Mouse (Mus musculus) gastrocnemius, adult 2 months (tissue): Measurements from ENCODE around the gene Aldoart2. TPM values are rescaled to one million over a fixed set of nuclear protein-coding genes. Genes with fewer than 3 reads are reported as not detected.
"Not testable (repeated sequence)": the region's sequence is repeated elsewhere in the genome, so short reads cannot be mapped to it uniquely, and the experiment has no call there.

ENCODE experiments used
- DNase-seq: peaks from one replicate; pipeline ENCODE4 v3.0.0; 2022
- H3K27ac ChIP-seq: fragments of 200-600 bp; 2 replicates; pipeline ENCODE4 v1.8.1; 2022; ENCODE audit warnings: mild to moderate bottlenecking
- H3K4me3 ChIP-seq: fragments of 200-600 bp; 2 replicates; pipeline ENCODE4 v1.8.1; 2022; ENCODE audit warnings: mild to moderate bottlenecking, moderate library complexity
- CTCF ChIP-seq: fragments of 200-600 bp; IDR thresholded peaks from 2 replicates; pipeline ENCODE4 v1.8.1; 2022; ENCODE audit warnings: antibody characterized with exemption, mild to moderate bottlenecking, moderate library complexity
- intact Hi-C: fragments of 180-260 bp; cut with DNase I; formaldehyde crosslinking; loops from one replicate; pipeline ENCODE4 v1.15.1; 2025
- total RNA-seq, 2 experiments: library from RNA; stranded (reverse); gene quantifications; 2 replicates each; pipeline ENCODE4 v1.2.3; 2021

The Aldoart2 gene
- total RNA-seq, 2 experiments from 2014 or later = 0.28 to 0.38 TPM

DNA sequence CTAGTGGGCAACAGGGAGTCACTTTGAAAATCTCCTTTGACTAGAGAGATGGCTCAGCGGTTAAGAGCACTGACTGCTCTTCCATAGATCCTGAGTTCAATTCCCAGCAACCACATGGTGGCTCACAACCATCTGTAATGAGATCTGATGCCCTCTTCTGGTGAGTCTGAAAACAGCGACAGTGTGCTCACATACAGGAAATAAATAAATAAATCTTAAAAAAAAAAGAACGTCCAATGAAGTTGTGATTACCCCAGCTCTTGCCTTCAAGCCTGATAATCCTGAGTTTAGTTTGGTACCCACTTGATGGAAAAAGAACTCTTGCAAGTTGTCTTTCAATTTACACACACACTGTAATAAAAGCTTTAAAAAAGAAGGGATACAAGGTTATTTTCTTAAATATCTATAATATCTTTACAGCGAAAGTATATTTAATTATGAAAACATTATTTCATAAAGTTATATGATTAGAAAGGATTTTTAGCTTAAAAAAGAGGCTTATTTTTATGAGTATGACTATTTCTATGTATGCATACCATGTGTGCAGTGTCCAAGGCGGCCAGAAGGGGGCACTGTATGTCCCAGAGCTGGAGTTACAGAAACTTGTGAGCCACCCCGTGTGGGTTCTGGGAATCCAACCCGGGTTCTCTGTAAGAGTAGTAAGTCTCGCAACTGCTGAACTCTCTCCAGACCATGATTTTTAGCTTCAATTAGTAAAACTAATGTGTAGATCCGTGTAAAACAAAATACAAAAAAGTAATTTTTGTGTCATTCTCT is 664 bp upstream of the Aldoart2 start:
- intact Hi-C loops = no loop called here
- no peak for DNase-seq
- Histone ChIP-seq H3K27ac (no peak overlapping the region), H3K4me3 (no peak overlapping the region)
- no peak for TF ChIP-seq CTCF

DNA sequence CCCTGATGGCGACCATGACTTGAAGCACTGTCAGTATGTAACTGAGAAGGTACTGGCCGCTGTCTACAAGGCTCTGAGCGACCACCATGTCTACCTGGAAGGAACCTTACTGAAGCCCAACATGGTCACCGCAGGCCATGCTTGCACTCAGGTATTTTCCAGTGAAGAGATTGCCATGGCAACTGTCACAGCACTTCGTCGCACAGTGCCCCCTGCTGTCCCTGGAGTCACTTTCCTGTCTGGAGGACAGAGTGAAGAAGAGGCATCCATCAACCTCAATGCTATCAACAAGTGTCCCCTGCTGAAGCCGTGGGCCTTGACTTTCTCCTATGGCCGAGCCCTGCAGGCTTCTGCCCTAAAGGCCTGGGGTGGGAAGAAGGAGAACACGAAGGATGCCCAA is 828 bp downstream of the Aldoart2 start:
- intact Hi-C loops = no loop called here
- no peak for TF ChIP-seq CTCF
- Histone ChIP-seq H3K4me3 (no peak overlapping the region), H3K27ac (no peak overlapping the region)
- no peak for DNase-seq

DNA sequence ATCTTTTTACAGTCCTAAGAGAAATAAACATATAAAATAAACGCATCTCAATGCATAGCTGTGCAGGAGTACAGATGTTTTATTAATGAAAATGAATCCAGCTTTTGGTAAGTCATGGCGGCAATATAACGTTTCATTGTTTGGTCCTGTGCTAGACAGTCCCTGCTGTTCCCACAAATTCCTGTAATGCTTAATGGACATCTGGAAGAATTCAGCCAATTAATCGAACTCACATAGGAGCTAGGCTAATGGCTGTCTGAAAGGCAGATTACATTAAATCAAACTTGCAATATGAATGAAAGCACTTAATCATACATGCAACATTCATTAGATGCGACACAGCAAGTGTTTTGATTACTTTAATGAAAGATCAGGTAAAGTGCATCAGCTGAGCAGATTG is 1.8 kb downstream of the Aldoart2 start:
- intact Hi-C loops = no loop called here
- no peak for DNase-seq
- TF ChIP-seq CTCF = no peak
- H3K27ac ChIP-seq = no peak overlapping the region
- H3K4me3 ChIP-seq = no peak overlapping the region

DNA sequence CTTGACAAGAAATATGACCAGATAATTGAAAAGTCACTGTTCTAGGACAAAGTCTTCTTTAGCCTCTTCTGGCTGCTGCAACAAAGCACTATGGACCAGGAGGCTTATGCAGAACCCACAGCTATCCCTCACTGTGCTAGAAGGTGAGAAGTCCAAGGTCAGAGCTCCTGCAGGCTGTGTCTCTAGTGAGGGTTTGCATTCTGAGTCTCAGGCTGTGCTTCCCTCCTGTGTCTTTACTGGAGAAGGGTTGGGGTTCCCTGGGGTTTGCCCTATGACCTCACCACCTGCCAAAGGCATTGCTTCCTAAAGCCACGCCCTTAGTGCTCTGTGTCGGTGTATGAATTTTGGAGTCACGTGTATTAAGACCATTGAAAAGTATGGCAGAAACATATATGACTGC is 3.4 kb downstream of the Aldoart2 start:
- no peak overlapping the region for H3K27ac ChIP-seq
- no peak for DNase-seq
- no peak overlapping the region for H3K4me3 ChIP-seq
- no peak for TF ChIP-seq CTCF
- intact Hi-C loops = no loop called here

DNA sequence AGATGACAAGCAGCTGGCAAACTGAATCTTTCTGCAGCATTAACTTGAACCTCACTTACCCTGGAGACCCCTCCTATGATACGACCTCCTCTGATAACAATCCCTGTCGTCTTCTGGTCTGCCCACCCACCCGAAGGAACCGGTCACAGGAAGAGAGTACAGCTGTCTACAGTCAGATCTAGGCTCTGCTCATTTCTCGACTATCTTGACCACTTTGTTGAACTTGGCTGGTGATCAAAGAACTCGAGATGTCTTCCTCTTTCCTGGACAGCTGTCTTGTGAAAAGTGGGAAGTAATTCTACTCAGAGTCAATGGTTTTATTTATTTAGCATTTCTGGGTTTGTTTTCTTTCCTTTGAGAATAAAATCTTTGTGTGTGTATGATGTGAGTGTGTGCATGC is 4.6 kb downstream of the Aldoart2 start:
- TF ChIP-seq CTCF = no peak
- intact Hi-C loops = no loop called here
- DNase-seq = no peak
- Histone ChIP-seq H3K27ac (no peak overlapping the region), H3K4me3 (no peak overlapping the region)

DNA sequence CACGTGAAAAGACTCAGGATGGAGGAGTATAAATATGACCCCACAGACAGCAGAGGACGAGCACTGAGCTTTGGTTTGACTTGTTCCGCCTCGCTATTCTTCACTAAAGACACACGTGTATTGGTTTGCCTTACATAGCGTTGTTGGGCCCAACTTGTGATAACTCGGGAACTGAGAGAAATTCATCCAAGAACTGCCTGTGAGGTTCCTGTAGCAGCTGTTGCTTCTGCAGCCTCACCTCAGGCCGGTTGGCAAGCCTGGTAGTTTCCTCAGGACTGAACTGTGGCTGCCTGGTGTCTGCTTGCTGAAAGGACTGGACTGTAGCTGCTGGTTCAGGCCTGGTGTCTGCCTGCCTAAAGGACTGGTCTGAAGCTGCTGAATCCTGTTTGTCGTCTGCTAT is 5.6 kb downstream of the Aldoart2 start:
- no peak overlapping the region for H3K27ac ChIP-seq
- TF ChIP-seq CTCF = no peak
- DNase-seq = no peak
- no peak overlapping the region for H3K4me3 ChIP-seq
- intact Hi-C loops = no loop called here

DNA sequence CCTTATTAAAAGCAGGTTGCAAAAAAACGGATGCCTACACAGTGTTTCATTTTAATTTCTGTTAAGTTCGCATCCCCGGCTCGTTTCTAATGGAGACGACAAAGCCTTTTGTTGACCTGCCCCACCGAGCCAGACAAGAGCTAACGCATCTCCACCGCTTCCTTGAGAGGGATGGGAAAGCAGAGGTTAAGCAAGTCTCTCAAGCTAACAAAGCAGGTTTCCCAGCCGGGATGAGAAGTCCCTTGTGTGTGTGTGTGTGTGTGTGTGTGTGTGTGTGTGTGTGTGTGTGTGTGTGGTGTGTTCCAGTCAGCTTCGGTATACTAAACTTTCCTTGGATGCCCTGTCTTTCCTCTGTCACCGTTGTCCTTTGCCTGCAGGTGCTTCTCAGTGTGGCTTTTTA is 6.1 kb downstream of the Aldoart2 start:
- H3K4me3 ChIP-seq = no peak overlapping the region
- intact Hi-C loops = no loop called here
- DNase-seq = no peak
- TF ChIP-seq CTCF = no peak
- no peak overlapping the region for H3K27ac ChIP-seq

DNA sequence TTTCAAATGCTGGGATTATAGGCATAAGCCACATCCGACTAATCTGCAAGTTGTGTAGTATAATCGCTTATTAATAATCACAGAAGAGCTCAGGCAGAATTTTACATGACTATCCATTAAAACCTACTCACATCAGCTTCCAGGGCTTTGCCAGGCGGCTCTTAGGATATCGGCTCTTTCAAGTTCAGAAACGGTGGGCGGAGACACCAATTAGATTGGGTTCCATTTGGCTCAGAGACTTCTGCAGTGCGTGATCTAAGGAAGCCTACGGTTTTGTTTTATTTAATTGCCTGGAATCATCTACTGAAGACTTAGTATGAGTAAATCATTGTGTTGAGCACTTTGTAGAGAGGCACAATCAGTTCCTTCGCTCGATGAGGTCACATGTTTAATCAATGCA is 6.6 kb downstream of the Aldoart2 start:
- Histone ChIP-seq H3K27ac (no peak overlapping the region), H3K4me3 (no peak overlapping the region)
- no peak for TF ChIP-seq CTCF
- DNase-seq = no peak
- intact Hi-C loops = no loop called here

DNA sequence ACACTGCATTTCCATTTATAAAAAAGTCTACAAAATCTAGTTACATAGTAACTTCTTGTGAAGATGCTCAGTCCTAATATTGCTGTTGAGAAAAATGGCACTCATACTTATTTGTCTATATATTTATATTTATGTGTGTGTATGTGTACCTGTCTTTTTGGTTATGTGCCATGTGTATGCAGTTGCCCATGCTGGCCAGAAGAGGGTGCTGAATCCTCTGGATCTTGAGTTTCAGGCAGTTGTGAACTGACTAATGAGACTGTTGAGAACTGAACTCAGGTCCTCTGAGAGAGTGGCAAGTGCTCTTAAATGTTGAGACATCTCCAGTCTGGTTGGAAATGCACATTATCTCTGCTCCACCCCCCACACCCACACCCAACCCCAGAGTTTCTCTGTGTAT is 8.1 kb downstream of the Aldoart2 start:
- intact Hi-C loops = no loop called here
- Histone ChIP-seq H3K27ac (no peak overlapping the region), H3K4me3 (no peak overlapping the region)
- TF ChIP-seq CTCF = no peak
- no peak for DNase-seq

DNA sequence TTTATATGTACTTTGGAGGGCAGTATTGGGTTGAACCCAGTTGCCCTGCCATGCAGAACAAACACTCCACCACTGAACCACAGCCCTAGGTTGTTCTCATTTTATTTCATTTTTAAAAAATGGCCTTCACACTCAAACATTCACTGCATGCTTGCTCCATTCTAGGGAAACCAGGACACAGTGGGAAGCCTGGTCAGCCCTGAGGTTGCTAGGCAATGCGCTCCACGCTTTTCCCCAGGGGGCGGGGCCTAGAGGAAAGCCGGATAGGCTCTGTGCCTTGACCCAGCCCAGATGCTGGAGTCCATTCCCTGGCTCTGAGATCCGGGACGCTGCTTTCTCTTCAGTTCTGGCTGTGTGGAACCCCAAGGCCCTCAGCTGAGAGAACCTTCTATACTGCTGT is 8.8 kb downstream of the Aldoart2 start:
- Histone ChIP-seq H3K4me3 (no peak overlapping the region), H3K27ac (no peak overlapping the region)
- TF ChIP-seq CTCF = no peak
- intact Hi-C loops = no loop called here
- no peak for DNase-seq

DNA sequence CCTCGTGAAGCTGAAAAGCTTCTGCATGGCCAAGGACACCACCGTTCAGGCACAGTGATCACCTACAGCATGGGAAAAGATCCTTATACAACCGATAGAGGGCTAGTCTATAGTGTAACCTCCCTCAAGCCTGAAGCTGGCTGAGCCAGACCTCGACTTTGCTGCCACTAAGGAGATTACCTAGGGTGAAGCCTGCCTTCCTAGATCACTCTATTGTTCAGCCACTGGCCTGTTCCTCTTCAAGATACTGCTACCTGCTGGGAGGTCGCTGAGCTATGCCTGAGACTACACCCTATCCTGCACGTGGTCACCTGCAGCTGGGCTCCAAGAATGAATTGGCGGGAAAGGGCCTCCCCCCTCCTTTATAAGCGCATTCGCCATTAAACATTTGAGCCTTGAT is 21.9 kb downstream of the Aldoart2 start:
- DNase-seq, H3K27ac ChIP-seq, H3K4me3 ChIP-seq, intact Hi-C loops: not testable (repeated sequence)

DNA sequence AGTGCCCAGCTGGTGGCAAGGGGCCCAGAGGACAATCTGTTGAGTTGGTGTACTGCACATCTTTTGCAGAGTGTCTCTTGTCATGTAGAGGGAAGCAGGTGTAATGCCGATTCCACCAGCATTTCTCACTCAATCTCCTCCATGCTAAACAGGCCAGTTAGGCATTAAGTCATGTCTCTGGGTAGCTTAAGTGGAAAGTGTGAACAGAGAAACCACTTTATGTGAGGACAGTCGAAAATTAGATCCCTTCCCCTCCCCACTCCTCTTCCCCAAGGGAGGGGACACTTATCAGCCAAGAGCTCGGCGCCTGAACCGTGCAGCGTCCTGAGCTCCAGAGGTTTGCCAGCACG is 33.5 kb downstream of the Aldoart2 start:
- DNase-seq = no peak
- no peak overlapping the region for H3K27ac ChIP-seq
- H3K4me3 ChIP-seq = no peak overlapping the region
- intact Hi-C loops = no loop called here
- TF ChIP-seq CTCF = no peak

DNA sequence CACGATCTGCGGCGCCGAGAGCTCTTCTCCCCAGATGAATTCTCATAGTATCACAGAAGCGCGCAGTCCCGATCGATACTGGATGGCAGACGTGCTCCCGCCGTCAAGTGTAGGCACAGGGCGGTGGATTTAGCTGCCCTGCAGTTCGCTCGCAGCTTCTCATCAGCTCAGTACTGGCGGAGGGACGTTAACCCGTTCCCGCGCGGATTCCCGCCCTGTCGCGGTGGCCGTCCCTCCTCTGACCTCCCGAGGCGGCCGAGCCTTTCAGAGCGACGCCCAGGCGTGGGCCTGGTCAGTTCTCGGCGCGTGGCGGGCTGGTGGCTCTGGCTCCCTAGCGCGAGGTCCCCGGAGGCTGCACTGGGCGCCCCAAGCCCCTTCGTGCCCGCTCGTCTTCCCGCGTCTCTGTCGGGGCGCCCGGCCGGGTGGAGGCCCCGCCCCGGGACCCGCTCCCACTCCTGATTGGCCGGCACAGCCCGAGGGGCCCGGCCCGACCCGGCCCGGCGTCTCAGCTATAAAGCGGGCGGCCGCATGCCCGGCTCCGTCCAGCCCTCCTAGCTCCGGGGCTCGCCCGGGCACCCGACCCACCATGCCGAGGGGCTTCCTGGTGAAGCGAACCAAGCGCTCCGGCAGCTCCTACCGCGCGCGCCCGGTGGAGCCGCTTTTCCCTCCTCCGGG is 34.0 kb downstream of the Aldoart2 start, which contains the start of gene Insm2:
Gene Insm2, plus strand, starts transcription at position 541 of the 675 bp plus-strand sequence.
- peak within 1 kb of the TSS; percentile 56 for H3K4me3 ChIP-seq
- intact Hi-C loops = no loop called here
- no peak for TF ChIP-seq CTCF
- no peak for DNase-seq
- no peak within 1 kb of the TSS for H3K27ac ChIP-seq
